Mouse (Mus musculus): ENCODE data around the gene Acyp1.
"Not testable (repeated sequence)": the region's sequence is repeated elsewhere in the genome, so short reads cannot be mapped to it uniquely, and the experiment has no call there.

Acyp1 gene

DNA sequence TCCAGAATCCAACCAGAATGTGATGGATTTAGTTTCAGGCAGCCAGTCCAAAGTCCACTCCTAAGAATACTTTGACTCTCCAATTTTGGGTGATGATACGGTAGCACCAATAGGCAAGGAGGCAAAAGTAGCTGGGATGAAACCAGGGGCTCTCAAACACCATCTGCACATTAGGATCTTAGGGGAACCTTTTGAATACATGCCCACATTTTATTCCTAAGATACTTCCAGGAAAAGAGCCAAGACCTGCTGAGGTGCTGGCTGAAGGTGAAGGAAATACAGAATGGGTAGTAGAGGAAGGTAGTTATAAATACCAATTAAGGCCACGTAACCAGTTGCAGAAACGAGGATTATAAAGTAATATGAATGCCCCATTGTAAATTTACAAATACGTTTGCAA, 6.5 kb downstream of the Acyp1 start:
- DNase-seq (ENCODE audit: low spot score) = not testable (repeated sequence)

DNA sequence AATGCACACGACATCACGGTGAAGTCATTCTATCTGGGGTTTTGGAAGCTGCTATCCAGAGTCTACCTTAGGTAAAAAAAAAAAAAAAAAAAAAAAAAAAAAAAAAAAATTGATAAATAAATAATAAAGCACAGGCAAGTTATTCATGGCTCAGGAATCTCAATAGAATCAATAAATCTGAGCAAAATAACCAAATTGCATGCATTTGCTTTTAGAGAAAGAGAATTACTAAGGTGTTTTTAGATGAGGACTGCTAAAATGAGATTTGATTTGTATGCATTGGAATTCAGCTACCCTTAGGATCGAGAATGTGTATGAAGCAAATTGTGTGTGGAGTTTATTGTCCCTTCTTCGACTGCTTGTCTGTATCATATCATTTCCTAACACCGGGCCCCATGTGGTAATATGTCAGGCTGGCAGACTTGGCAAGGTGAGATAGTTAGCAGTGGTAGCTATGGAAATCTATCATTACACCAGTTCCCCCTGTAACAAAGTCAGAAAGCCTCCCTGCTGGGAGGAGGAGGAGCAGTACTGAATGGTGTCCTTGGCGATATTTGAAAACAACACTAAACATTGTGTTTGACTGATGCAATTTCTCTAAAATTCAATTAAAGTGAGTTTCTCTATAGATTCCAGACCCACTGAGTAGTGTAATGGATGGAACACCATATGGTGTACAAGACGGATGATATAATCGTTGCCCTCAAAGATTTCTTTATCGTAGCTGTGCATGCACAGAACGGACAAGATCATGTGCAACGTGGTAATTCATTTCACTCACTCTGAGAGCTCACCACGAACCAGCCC, 7.2 kb downstream of the Acyp1 start:
- DNase-seq (ENCODE audit: low spot score) = no peak

DNA sequence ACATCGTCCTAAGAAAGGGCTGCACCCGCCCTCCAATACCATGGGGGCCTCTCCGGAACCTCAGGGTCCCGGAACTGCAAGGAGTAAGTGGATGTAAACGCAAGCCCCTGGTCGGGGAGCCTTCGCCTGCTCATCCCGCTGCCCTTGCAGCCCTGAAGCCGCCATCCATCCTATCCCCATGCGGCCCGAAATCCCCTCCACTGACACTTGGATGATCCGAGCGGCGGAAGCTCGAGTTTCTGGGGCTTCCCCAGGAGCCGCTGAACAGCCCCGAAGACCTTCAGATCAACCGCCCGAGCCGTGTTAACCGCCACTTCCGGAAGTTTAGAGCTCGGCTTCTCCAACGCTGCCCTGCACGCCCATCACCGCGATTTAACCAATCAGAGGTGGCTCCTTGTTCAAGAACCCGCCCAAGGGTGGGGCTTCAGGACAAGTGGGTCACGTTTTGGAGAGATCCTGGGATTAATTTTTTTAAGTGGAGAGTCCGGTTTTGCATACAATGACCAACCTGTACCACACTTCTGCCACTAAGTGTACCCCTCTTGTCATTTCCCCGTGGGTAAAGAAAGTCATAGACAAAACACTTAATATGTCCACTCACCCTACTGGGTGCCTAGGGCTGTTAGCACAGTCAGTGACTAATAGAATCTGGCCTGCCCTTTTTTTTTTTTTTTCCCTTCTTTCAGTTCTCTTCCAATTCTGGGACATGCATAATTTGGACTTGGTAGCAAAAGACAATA, 8.0 kb downstream of the Acyp1 start:
- peak; percentile 98 for DNase-seq (ENCODE audit: low spot score)

DNA sequence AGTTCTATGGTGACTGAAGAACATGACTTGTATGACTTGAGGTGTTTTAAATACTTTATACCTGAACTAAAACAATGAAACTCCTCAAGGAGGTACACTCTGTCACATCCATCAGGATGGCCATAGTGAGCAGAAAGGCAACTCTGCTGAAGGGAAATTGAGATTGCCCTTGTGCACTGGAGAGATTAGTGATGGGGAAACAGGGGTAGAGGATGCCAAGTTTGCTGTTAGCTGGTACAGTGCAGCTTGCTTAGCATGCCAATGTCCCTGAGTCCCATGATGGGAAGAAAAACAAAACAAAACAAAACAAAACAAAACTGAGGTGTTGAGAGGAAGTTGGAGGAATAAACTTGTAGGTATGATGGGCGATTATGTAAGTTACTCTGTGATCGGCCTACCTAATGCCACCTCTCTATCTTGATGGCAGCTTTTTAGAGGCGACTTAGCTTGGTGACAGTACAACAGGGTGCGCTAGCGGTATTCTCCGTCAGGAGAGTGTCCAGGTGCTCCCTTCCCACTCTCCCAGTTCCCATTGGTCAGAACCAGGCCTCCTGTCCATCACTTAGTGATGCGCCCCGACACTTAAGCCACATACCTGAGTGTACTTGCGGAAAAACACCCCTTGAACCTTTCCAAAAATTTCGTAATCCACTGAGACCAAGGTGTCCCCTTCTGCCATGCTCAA, 8.7 kb downstream of the Acyp1 start:
- DNase-seq (ENCODE audit: low spot score) = peak; percentile 64

DNA sequence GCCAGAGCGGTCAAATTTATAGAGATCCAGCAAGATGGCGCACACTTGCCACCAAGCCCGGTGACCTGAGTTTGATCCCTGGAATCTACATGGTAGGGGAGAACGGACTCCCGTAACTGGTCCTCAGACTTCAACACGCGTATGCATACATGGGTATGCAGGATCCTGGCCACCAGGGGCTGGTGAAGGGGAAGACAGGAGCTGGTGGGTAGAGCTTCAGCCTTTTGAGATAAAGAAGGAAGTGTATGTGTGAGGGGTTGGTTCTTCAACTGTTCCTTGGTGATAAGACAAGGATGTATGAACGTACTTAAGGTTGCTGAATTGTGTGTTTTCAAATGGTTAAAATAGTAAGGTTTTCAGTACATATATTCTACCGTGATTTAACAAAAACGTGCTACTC, 9.3 kb downstream of the Acyp1 start:
- no peak for DNase-seq (ENCODE audit: low spot score)

DNA sequence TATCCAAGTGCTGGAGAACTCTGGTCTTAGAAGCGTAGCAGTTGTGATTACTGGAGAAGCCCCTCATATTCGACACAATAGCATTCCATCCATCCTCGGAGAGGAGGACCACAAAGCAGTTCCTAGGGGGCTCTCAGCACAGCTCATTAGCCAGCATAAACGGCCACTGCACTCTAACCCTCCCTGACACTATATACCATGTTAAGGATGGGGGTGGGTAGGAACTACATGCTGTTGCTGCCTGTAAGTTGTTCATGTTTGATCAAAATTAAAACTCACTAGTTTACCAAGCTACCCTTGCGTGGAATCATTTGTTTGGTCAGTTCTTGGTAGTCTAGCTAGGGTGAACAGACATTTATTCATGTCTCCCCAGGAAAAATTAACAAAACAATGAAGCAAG, 12.0 kb downstream of the Acyp1 start:
- DNase-seq (ENCODE audit: low spot score) = no peak

DNA sequence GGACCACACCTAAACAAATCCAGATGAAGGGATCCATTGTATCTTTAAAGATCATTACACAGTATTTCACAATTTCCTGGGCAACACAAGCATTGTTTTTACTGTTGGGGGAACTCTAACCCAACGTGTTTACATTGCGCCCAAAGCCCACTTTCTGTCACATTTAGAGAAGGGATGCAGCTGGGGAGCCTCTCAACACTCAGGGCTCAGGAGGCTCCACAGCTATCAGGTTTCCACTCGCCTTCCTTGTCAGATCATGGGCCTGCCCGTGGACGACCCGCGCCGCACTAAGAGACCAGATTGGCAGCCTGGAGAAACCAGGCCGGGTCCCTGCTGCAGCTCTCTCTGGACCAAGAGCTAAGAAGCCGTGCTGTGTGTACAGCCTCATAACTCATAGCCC, 14.7 kb downstream of the Acyp1 start:
- DNase-seq (ENCODE audit: low spot score) = no peak

DNA sequence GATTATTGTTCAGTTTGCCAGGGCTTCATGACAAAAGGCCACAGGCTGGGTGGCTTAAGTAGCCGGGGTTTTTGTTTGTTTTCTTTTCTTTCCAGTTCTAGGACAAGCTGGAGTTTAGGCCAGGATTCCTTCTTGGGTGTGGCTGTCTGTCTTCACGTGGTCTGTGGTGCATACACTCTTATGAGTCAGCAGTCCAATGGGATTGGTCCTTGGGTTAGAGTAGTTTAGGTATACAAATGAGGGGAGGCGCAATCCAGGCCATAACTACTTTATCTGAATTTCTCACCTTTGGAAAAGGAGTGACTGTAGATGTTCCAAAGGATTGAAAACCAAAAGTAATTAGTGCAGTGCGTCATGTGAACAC, 16.4 kb downstream of the Acyp1 start:
- peak; percentile 50 for DNase-seq (ENCODE audit: low spot score)

DNA sequence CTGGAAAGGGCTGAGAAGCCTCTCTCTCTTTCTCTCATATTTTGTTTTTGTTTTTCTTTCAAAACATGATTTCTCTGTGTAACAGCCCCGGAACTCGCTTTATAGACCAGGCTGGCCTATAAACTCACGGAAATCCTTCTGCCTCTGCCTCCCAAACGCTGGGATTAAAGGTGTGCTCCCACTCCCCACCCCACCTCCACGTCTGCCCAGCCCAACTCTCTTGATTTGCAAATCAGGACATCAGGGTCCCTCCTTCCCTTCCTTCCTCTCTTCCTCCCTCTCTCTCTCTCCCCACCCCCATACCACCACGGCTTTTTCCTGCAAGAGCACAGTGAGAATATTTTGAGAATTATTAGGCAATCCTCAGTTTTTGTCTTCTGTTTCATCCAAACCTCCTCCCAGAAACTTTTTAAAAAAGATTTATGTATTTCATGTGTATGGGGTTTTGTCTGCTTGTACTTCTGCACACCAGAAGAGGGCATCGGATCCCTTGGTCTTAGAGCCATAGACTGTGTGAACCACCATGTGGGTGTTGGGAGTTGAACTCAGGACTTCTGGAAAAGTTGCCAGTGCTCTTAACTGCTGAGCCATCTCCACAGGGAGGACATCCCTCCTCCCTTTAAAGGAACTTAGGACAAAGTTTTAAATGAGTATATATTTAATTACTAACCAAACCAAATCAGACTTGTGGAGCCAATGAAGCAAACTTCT, 17.0 kb downstream of the Acyp1 start:
- peak; percentile 31 for DNase-seq (ENCODE audit: low spot score)

DNA sequence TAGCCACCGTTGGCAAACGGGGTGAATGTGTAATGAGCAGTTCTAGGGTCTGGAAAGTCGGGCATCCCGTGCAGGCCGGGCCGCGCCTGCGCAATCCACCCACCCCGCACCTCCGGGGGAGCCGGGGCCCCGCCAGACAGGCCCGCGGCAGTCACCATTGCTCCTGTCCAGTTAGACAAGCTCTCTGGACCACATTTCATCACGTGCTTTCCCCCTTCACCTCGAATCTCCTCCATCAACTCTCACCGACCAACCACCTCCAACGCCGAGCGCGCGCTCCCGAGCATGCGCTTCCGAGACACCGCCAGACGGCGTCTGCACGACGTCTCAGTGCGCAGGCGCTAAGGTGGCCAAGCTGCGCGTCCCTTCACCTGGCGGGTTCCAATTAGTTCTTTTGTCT, 17.9 kb downstream of the Acyp1 start, which contains the start of gene Mlh3:
Gene Mlh3 (minus strand): TSS at position 281 of the 400 bp plus-strand sequence.
- DNase-seq (ENCODE audit: low spot score) = no peak

DNA sequence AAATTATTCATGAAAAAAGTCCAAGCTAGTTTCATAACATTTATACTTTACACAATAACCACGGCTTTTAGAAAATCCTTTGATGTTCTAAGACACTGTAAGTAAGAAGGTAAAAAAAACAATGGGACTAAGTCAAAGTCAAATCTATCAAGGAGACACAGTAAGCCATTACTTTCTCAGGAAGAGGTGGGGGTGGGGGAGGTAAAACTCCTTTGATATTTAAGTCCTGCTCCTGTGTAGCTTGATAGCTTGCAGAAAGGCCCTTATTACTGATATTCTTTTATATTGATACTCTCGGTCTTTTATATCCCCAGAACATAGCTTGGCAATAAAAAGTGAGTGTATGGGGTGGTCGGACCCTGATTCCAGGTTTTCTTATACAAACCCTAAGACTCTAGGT, 18.4 kb downstream of the Acyp1 start:
- DNase-seq (ENCODE audit: low spot score) = no peak

DNA sequence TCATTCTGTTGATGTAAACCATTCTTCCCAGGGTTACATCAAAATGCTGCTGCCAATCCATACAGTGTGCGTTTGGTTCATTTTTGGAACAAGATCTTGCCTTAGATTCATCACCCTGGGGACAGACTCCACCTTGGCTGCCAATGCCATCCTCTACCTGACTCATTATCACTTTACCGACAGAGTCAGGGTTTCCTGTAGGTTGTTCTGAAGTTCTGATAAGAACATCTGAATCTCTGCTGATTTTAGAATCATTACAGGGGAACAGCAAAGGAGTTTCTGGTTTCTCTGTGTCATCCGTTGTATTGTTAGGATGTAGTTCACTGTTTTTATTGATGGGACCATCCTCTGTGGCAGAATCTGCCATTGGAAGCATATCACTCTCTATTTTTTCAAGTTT, 22.0 kb downstream of the Acyp1 start:
- DNase-seq (ENCODE audit: low spot score) = no peak

DNA sequence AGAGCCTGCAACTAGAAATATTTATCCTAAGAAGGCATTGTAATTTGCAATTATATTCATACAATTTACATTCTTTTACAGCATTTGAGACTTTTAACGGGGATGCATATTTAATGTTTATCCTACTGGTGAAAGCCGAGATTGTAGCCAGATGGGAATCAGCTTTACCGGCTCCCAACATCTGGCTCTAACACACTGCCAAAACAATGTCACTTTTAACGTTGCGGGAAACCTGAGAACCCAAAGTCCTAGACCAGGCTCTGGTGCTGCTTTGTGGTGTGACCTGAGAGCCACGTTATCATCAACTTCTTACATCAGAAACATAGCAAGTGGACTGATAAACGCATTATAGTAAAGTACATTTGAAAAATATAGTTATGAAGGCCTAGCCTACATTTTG, 23.3 kb downstream of the Acyp1 start:
- DNase-seq (ENCODE audit: low spot score) = no peak

DNA sequence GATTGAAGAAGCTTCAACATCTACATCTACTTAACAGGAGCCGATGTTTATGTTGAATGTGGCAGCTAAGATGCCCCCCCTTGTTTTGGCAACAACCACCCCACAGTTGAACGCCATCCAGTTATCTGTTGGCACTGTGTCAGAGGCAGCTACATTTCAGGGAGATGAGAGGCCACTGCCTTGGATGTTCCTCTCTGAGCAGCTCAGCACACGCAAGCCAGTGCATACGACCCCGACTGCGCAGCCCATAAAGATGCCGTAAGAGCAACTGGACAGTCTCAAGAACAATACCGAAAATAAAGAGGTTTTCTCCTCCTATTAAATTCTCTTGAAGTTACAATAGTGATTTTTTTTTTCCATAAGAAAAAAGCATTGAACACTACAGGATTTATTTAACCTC, 23.7 kb downstream of the Acyp1 start:
- DNase-seq (ENCODE audit: low spot score) = no peak

DNA sequence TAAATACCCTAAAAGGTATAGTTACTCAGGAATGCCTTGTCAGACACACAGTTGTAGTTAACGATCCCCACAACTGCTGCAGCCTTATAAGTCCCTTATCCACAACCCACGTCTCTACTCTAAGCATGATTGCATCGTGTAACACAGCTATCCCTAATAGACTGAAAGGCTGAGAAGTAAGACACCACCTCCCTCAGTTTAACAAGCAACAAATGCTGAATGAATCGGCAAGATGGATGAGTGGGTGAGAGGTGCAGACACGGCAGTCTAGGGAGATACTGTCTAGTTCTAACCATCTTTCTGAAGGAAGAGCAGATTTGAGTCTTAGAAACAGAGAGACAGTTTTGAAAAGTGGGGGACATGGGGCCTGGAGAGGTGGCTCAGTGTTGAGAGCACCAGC, 25.0 kb downstream of the Acyp1 start:
- no peak for DNase-seq (ENCODE audit: low spot score)

DNA sequence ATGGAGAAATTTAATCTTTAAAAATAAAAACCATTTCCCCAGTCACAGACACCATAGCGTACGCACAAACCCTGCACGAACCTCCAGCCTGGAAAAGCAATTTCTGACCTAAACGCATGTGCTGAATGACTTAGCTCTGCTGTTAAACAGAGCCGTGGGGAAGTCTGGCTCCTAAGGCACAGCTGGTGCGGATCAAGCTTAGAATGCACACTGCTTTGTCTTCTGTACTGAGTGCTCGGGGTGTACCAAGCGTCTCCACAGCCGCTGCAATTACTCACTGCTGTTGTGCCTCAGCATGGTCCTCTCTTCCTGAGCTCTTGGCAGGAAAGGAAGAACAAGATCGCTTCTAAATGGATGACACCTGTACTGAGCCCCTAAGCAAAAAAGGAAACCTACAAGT, 25.7 kb downstream of the Acyp1 start:
- DNase-seq (ENCODE audit: low spot score) = no peak

DNA sequence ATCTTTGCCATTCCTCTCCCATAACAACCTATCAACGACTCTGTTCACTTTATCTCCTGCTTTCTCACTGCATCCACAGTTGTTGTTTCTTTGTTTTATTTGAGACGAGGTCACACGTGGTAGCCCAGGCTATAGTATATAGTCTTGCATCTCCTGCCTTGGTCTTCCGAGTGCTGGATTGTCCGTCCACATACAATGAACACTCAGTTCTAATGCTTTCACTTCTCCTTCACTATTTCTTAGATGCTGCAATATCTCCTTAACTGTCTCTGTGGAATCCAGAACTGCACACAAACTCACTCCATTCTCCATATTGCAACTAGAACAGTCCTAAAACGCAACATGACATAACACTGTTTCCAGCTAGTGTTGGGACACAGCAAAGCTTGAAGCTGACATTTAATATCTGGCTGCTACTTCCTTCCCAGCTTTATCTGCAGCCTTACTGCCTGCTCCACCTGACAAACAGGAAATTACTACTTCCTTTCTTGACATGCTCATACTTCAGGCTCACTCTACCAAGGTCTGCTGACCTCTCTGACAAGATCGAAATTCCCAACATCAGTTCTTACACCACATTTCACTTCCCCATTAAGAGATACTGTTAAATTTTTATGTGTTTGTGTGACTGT, 31.1 kb downstream of the Acyp1 start:
- DNase-seq (ENCODE audit: low spot score) = no peak

DNA sequence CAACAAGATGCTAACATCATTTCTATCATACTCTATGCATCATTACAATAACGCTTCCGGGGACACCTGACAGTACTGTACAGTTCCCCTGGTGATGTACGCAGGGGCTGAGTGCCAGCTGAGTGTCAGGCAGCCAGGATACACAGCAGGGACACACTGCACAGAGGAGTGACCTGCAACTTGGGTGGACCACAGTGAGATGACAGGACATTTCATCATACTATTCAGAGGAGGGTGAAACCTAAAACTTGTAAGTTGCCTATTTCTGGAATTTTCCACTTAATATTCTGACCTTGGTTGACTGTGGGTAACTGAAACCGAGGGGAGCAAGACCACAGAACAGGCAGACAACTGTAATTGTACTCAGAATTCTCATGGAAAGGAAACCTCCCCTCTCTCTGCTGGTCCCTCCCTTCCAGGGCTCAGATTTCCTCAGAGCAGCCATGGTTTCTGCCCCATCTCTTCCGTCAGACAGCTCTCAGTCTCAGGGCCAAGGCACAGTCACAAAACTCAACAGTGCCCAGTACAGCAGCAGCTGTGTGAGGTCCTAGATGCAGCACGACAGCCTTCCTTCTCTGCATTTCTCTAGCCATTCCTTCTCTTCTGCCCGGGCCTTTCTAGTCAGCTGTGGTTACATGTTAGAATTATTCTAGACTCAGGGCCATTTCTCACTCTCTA, 32.0 kb downstream of the Acyp1 start:
- DNase-seq (ENCODE audit: low spot score) = no peak

DNA sequence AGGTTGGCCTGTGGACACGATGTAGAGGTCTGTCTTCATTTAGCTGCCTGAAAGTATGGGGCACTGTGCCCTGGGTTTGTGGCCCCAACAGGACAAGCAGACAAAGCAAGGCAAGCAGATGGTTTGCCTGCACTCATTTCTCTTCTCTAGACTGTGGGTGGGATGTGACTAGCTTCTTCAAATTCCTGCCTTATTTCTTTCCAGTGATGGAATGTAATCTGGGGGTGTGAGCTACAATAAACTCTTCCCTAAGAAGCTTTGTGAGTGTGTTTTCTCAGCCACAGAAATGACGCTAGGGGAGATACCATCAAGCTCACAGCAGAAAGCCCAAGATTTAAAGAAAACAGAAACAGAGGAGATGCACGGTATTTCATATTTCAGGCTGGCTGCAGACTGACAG, 36.2 kb downstream of the Acyp1 start:
- no peak for DNase-seq (ENCODE audit: low spot score)

DNA sequence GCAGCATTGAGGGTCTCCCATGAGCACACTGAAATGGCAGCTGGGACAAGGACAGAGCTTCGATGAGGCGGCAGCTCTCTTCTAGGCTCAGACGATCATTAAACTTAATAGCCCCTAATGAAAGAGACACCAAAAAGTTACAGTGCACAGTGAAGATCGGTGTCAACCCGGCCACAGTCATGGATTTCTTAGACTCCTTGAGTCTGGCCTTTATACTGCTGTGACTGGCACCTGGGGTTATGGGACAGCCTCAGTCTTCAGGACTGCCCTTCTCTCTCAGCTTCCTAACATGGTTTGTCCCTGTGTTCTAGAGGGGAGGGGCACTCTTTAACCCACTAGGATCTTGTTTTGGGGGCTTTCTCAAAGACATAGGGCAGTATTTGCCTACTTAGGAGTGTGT, 50.7 kb downstream of the Acyp1 start:
- DNase-seq (ENCODE audit: low spot score) = no peak

All from adipocyte (in vitro differentiated cells).